Mouse (Mus musculus): Measurements from ENCODE around the gene Tbx19.

Tbx19 gene

DNA sequence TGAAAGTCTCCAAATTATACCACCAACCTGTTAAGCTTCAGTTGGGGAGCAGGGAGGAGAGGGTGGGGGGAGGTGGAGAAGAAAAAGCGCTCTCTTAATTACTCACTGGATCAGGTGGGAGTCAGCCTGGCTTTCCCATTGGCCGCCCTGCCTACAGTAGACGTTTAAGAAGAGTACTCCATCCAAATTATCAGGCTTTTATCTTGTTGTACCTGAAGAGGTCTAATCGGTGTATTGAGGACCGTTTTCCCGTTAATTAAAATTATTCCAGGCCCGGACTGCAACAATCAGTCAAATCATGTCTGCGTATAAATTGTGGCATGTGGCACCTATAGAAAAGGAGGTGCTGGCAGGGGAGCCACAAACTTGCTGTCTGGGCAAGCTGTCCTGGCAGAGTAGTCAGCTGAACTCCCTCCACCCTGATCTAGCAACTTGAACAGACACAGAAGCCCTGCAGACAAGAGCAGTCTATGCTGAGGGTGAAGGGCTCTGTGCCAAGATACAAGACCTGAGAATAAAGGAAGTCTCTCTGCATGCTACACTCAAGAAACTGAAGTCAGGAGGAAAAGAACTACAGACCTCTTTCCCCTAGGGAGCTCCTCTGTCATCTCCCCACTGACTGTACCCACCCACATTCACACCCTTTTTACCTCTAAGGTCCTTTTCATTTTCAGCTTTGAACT, at the start of gene Tbx19:
Gene Tbx19 (minus strand): TSS at position 51 of the 683 bp plus-strand sequence.
- DNase-seq (ENCODE audit: low read depth in 2 of 2, low spot score in 2 of 2) = no peak

GRCm38 (mm10) chr1:165205591-165205990, 45.0 kb upstream of the Tbx19 start:
- no peak for DNase-seq (ENCODE audit: low read depth in 2 of 2, low spot score in 2 of 2)

DNA sequence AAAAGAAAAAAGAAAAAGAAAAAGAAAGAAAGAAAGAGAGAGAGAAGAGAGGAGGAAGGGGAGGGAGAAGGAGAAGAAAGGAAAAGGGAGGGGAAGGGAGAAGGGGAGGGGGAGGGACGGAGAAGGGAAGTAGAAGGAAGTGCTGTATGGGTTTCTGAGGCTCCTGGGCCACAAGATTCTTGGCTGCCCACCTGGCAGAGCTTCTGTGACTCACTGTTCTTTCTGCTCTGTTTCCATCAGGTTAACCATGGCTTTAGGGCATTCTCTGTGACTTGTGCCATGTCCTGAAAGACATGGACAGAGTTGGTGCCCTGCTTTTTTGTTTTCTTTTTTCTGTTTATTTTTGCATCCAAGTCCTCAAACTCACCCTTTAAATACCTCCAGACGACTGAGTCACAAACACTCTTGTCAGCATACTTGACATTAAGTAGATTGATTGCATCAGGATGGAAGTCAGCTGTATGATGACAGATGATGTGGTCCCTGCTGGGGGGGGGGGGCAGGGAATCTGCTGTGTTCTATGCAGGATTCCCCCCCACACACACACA, 43.0 kb upstream of the Tbx19 start:
- DNase-seq (ENCODE audit: low read depth in 2 of 2, low spot score in 2 of 2) = no peak

DNA sequence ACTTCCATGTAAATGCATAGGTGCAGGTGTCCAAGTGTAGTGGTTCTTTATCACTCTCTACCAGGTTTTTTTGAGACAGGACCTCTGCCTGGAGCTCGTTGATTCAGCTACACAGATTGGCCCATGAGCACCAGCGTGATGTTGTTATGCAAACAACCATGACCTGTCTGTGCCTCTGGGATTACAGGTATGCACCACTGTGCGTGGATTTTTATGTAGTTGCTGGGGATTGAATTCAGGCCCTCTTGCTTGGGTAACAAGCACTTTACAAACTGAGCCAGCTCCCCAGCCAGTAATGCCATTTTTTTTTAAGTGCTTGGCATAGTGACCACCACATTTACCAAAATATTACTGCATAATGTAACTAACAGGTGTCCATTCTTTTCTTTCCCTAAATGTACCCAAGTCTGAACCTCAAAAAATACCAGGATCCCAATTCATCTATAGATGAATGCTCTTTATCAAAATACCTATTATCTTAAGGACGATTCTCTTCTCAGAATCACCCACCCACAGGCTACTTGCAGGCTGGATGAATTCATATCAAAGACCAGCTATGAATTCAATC, 41.0 kb upstream of the Tbx19 start:
- no peak for DNase-seq (ENCODE audit: low read depth in 2 of 2, low spot score in 2 of 2)

DNA sequence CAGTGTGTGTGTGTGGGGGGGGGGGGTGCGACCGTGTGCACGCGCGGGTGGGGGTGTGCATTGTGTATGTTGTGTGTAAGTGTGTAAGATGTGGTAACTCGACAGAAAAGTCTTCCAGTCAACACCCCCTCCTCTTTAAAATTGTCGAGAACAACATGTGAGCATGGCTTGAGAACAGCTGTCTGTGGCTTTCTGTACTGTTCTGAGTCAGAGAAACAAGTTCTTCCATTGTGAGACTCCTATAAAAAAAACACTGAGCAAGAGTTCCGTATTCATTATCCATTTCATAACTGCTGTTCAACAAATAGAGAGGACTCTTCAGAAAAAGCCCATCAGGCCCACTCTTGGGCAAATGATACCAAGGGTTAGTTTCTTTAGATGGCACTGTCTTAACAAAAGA, 40.2 kb upstream of the Tbx19 start:
- no peak for DNase-seq (ENCODE audit: low read depth in 2 of 2, low spot score in 2 of 2)

DNA sequence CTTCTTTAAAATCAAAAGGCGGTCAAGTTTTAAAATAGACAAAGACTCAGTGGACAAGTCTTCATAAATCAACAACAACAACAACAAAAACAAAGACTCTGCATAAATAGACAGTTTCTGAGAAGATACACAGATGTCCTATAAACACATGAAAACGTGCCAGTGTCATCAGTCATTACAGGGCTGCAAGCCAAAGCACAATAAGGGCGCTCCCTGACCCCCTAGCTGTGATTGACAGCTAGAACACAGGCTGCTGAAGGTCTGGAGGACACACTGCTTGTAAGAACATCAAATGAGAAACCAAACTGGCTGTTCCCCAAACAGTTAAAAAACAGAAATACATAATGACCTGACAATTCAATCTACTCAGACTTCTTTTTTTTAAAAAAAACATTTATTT, 39.1 kb upstream of the Tbx19 start:
- DNase-seq (ENCODE audit: low read depth in 2 of 2, low spot score in 2 of 2) = no peak

DNA sequence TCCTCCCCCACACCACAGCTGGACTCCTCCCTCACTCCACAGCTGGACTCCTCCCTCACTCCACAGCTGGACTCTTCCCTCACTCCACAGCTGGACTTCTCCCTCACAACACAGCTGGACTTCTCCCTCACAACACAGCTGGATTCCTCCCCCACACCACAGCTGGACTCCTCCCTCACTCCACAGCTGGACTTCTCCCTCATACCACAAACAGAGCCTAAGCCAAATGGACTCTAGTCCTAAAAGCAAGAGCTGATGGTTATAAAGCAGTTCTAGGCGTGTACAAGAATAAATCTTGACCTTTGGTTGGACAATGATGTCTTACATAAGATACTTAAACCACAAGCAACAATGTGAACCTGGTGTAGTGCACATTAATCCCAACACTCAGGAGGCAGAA, 38.4 kb upstream of the Tbx19 start:
- DNase-seq (ENCODE audit: low read depth in 2 of 2, low spot score in 2 of 2) = no peak

DNA sequence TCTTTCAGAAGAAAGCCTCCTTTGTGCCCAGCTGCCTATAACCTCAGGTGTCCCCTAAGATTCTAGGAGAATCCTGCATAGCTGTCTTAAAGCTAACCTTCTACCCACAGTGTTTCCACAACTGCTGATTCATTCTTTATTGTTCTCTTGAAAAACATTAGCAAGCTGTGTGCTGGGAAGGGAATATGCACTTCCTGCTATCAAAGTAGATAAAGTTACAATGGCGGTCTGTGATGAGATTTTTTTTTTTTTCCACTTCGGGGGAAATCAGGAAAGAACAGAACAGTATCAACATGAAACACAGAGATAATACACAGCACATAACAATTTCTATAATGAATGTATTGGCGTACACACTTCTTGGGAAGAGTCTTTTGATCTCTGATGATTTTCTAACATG, 37.3 kb upstream of the Tbx19 start:
- no peak for DNase-seq (ENCODE audit: low read depth in 2 of 2, low spot score in 2 of 2)

- DNase-seq (ENCODE audit: low read depth in 2 of 2, low spot score in 2 of 2) = no peak
Measured at GRCm38 (mm10) chr1:165195396-165195960, 34.9 kb upstream of the Tbx19 start.

- no peak for DNase-seq (ENCODE audit: low read depth in 2 of 2, low spot score in 2 of 2)
Measured at GRCm38 (mm10) chr1:165194662-165195013, 34.1 kb upstream of the Tbx19 start.

DNA sequence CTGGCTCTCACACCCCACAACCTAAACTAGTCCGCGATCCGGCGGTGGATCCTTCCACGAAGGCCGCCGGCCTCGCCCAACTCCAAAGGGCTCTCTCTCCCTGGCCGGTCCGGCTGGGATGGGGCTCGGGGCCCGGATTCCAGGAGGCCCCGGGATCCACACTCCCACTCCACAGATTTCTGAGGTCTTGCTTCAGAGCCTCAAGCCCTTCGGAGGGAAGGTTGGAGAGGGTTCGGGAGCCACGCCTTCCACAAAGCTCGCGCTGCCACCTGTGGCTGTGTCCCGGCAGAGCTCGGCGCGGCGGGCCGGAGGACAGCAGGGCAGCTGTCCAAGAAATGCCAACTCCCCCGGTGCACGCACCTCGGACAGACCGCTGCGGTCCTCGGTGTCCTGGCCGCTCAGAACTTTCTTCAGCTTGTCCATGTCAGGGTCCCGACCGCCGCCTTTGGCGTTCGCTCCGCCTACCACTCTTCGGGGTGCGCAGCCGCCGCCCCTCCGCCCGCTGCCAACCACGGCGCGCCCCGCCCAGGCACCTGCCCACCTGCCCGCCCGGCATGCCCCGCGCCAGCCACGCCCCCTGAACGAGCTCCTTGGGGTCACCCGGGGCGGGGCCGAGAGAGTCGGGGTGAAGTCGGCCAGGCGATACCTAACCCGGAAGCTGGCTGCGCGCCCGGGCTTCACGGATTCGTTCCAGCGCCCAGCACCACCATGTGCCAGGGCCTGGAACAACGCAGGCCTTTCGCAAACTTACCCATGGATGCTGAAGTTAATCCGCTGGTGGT, 33.5 kb upstream of the Tbx19 start, which contains the start of gene Sft2d2:
Gene Sft2d2 (minus strand): TSS at position 559 of the 782 bp plus-strand sequence.
- peak; percentile 89 to 90 for DNase-seq (ENCODE audit: low read depth in 2 of 2, low spot score in 2 of 2)

- no peak for DNase-seq (ENCODE audit: low read depth in 2 of 2, low spot score in 2 of 2)
Measured at GRCm38 (mm10) chr1:165193426-165193825, 32.9 kb upstream of the Tbx19 start.

DNA sequence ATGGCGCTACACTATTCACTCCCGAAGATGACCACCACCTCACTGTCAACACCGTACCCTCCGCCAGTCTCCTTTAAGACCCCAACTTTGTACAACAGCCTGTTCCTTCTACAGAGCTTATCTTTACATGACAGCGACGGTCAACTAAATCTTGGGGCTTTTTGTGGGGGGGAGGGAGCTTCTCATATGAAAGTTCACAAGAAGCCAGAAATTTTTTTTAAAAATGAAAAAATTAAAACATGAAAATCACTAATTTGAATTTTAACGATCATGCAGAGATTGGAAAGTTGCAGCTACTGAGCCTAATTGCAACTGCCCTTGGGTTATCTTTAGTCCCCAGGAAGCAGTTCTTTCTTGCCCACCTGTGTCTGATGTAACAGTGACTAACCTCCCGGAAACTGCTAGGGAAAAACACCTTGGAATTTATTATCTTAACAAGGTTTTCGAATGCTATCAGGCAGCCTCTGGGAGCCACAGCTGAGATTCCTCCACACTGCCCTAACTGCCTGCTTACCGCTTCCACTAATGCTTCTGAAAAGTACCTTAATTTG, 32.2 kb upstream of the Tbx19 start:
- DNase-seq (ENCODE audit: low read depth in 2 of 2, low spot score in 2 of 2) = no peak

DNA sequence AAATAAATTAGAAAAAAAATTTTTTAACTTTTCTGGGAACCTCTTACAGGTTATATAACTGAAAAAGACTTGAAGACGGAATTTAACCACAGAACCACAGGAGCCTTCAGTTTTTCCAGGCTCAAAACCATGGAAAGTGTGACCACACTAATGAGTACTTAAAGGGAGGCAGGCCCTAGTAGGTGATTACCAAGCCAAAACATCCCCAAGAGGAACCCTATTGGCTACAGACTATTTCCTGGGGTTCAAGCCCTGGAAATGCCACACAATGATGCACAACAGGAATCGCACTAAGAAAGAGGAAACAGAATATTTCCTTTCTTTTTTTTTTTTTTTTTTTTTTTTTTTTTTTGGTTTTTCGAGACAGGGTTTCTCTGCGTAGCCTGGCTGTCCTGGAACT, 31.5 kb upstream of the Tbx19 start:
- DNase-seq (ENCODE audit: low read depth in 2 of 2, low spot score in 2 of 2) = no peak

- DNase-seq (ENCODE audit: low read depth in 2 of 2, low spot score in 2 of 2) = no peak
Measured at GRCm38 (mm10) chr1:165191611-165192010, 31.0 kb upstream of the Tbx19 start.

DNA sequence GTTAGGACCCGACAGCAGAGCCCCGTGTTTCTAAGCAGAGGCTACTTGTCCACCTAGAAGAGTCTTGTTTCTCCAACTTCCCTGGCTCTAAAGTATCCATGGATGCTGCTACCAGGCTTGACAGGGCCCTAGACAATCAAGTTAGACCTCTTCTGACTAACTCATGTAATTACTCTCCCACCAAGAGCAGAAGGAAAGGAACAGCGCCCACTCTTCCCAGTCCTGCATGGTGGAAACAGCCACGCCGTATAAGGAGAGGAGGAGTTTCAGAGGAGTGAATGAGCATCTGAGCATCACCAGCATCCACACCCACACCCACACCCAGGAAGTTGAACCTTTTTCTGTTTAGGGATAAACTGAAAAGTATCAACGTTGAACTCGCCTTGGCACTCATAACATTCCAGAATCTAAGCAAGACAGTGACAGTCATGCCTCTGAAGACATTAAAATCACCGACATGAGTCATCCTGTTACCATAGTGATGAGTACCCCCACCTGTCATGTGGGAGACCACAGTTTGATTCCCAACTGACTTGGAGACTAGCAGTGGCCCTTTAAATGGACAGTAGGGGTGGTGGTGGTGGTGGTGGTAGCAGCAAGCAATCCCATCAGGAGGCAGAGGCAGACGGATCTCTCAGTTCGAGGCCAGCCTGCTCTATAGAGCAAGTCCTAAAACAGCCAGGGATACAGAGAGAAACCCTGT, 30.1 kb upstream of the Tbx19 start:
- DNase-seq (ENCODE audit: low read depth in 2 of 2, low spot score in 2 of 2) = no peak

DNA sequence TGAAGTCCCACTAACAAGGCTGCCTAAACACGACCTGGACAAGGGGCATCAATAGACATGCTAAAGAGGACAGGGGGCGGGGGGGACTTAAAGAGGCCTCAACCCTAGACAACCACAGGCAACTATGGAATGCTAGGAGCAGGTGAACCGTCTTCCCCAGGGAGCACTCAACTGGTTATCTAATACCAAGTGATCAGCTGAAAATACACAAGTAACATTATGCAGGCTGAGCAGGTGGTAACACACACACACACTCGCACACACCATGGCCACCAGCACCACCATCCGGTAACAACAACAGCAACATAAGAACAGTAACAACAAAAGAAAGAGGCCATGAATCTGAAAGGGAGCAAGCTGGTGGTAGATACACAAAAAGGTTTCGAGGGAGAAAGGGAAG, 29.5 kb upstream of the Tbx19 start:
- no peak for DNase-seq (ENCODE audit: low read depth in 2 of 2, low spot score in 2 of 2)

DNA sequence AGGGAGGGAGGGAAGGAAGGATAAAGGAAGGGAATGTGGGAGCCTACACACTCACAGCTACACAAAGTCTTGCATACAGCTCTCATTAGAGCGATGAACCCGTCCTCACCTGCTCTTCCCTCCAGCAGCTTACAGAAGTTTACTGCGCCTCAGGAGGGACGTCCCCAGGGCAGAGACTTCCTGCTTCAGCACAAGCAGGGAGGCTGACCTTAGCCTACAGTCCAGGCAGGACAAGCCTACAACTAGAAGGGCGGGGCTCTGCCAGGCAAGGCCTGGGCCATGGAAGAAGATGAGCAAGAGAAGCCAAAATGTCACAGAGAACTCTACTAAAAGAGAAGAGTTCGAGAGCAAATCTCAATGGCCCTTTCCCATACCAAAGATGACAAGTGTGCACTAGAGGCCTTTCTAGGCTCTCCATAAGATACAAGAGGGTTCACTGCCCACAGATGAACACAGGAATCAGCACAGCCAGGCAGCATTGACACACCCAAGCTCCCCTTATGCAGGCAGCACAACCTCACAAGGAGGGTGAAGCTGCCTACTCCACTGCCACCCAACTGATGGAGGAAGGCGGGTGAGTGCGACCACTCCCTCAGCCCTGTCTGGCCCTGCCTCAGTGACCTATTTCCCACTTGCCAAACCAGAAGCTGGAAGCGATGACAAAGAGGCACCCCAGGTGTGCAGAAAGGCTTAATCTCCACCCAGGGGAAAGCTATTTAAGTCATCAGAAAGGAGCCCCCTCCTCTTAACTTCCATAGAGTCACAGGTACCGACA, 28.4 kb upstream of the Tbx19 start:
- no peak for DNase-seq (ENCODE audit: low read depth in 2 of 2, low spot score in 2 of 2)

DNA sequence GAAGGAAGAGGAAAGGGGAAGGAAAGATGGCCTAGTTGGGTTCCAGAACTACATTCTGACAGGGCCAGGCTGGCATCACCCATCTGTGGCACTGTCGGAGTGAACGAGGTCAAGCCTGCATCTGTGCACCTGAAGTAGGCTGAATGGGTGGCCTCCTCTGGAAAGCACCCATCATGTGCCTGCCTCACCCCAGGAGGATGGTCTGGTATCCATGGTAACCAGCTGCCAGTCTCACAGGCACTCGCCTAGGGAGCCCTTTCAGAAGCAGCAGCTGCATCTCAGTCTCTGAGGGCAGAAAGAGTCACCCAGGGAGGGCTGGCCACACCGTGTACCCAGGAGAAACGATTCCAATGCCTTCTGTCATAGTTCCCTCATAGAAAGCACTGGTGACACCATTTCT, 26.8 kb upstream of the Tbx19 start:
- no peak for DNase-seq (ENCODE audit: low read depth in 2 of 2, low spot score in 2 of 2)

DNA sequence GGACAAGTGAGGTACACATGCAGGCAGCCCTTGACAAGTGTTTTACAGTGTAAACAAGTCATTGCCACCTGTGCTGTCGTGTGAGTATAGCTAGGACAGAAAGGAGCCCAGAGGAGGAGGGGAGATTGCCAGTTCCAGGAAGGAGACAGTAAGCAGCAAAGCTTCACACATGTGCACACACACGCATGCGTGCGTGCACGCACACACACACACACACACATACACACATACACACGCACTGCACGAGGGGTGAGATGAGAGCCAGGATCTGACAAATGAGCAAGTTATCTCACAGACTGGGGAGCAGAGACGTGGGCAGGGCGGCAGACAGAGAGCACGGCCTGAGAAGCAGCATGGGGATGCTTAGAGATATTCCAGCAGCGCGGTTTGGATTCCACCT, 25.9 kb upstream of the Tbx19 start:
- DNase-seq (ENCODE audit: low read depth in 2 of 2, low spot score in 2 of 2) = no peak
